Mouse (Mus musculus) CD8-positive naive resting alpha-beta T cell, adult 57 days (primary cell): ENCODE data around the gene Gm1673. TPM values are rescaled to one million over a fixed set of nuclear protein-coding genes. Genes with fewer than 3 reads are reported as not detected.

Source experiments
- total RNA-seq: library from RNA; stranded (reverse); gene quantifications from one replicate; pipeline ENCODE4 v1.2.4, GENCODE M21; 2023

Gene Gm1673
- total RNA-seq = not detected

DNA sequence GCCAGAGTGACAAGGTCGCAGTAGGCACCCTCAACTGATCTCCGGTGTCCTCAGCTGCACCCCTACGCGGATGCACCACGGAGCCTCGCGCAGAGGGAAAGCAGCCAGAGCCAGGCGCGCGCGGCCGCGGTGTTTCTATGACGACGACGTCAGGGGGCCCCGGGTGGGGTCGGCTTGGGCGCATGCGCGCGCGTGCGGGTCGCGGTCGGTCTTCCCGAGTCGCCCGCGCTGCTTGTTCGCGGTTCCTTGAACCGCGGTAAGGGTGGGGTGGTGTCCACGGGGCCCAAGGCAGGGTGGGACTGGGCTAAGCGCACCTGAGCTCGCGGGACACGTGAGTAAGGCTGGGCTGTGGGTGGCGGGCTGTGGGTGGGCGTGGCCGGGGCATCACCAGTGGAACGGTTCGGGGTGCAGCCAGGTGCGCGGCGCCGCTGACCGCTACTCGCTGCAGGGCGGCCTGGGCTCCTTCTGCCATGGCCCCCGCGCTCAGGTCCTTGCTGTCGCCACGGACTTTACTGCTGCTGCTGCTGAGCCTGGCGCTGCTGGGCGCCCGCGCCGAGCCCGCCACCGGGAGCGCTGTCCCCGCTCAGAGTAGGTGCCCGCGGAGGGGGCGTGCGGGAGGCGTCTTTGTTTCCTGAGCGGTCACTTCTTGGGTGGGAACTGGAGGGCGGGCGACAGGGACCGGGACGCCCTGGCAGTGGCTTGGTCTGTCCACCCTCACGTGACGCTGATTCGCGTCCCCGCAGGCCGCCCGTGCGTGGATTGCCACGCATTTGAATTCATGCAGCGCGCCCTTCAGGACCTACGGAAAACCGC lies at the start of gene Gm1673:
Gene Gm1673, plus strand, starts transcription at position 125 of the 813 bp plus-strand sequence.

DNA sequence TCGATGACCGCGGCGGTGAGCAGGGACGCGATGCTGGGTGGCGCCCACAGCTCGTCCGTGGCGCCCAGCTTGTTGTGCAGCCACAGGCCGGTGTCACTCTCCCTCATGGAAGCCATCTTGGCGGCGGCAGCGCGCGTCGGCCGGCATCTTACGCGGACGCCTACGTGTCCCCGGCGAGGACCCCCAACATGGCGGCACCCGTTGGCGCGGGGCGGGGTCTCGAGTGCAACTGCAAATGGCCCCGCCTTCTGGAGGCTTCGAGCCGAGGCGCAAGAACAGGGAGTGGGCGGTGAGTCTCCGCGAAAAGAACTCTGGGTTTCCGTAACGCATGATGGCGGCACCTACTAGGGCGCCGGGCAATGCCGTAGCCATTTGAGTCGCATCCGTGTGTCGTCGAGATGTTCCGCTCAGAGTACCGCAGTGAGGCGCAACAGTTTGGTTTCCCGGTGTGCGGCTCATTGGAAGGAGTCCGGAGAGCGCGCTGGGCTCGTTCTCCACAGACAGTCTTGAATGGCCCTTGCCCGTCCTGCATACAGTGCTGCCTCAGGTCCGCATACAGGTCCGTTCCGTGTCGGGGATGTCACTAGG lies 47.0 kb upstream of the Gm1673 start, which contains the start of gene Nelfa:
Gene Nelfa, minus strand, starts transcription at position 294 of the 588 bp plus-strand sequence.

DNA sequence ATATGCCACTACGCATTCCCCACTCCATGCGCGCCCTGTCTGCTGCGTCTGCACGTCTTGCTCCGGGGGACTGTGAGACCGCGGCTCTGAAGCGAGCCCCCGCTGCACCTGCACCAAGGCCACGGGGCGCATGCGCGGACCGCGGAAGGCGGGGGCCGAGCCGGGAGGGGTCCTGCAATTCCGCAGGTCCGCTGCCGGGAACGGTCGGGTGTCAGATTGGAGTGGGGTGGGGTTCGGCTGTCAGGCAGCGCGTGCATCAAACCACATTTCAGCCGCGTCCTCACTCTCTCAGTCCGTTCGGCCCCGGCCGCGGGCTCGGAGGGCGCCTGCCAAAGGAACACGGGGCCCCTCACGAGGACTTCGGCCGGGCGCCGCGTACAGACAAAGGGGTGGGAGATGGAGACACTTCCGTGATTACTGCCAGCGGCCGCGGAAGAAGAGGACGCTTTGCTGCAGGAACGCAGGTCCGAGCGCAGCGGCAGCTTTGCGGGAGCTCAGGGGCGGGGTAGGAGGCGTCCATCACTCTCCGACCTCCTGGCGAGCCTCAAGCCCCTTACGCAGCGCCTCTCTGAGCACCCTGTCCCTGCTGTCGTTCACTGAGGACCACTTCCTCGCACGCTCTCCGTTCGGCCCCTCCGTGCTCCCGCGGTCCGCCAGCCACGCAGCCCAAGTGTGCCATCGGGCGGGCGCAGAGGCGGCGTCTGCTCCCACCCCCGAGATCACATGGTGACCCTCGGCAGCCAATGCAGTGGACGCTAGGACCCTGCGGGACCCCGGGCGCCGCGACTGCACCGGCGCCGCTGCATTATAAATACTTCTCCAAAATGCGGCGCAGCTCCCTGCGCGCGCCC lies 12.8 kb downstream of the Gm1673 start, which contains the start of gene Nat8l:
Gene Nat8l, plus strand, starts transcription at position 142 of the 851 bp plus-strand sequence.

Other genes starting within 250 kb of the Gm1673 start
- 70.8 TPM for gene Letm1, start 200.6 kb upstream of the Gm1673 start, total RNA-seq
- 22.6 TPM for gene Nsd2, start 162.7 kb upstream of the Gm1673 start, total RNA-seq
- gene Nelfa, start 47.0 kb upstream of the Gm1673 start, total RNA-seq = 27.7 TPM
- not detected for gene Nat8l, start 12.6 kb downstream of the Gm1673 start, total RNA-seq
- gene Poln, start 186.0 kb downstream of the Gm1673 start, total RNA-seq = 0.73 TPM
- 38.3 TPM for gene Haus3, start 186.1 kb downstream of the Gm1673 start, total RNA-seq
- 76.6 TPM for gene Mxd4, start 204.3 kb downstream of the Gm1673 start, total RNA-seq